Mouse (Mus musculus): ENCODE results near the gene Trip6. TPM values are rescaled to one million over a fixed set of nuclear protein-coding genes. Genes with fewer than 3 reads are reported as not detected.

Gene Trip6
- total RNA-seq, 1 experiment, result 22.7 TPM

DNA sequence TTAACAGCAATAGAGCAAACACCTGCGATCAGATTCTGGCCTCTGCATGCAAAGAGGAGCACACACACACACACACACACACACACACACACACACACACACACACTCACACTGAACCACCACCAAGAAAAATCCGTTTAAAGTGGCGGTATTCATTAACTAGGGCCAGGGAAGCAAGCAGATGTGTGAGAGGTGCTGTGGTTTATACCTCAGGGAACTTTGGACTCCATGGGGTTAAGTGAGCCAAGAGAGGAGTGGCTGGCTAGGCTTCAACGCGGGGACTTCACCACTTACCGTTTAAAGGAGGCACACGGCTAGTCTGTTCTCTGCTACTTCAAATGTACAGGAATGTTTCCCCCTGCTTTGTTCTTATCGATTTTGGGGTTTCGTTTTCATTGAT is 31.6 kb upstream of the Trip6 start:
- Histone ChIP-seq H3K9me3 (ENCODE audit: control insufficient read depth, insufficient read depth, low read depth, low read length) (no peaks in the 10 kb centered on the region), H3K27ac (ENCODE audit: insufficient read depth, low read depth, low read length, poor library complexity, severe bottlenecking) (no peak overlapping the region), H3K4me1 (ENCODE audit: control insufficient read depth in 2 of 2, insufficient read depth in 2 of 2, low read length in 2 of 2, poor library complexity in 1 of 2) (peaks cover 3 to 7% of the 10 kb centered on the region in 2 experiments; a peak in 3 of 4 replicates), H3K9ac (ENCODE audit: insufficient read depth, low read depth, low read length, poor library complexity, severe bottlenecking) (no peak overlapping the region), H3K4me3 (ENCODE audit: insufficient read depth in 1 of 2, low read depth in 1 of 2, low read length in 2 of 2, poor library complexity in 1 of 2, severe bottlenecking in 1 of 2) (no peak overlapping the region), H3K36me3 (ENCODE audit: control insufficient read depth, insufficient read depth, low read length, poor library complexity, severe bottlenecking) (no peaks in the 10 kb centered on the region)
- TF ChIP-seq ZC3H11A (IDR thresholded peaks at IDR 0.05; ENCODE audit: borderline replicate concordance, low read depth, low read length), result no peak
- no peak for TF ChIP-seq HCFC1 (IDR thresholded peaks at IDR 0.05; ENCODE audit: borderline replicate concordance, insufficient read depth, low read length)
- TF ChIP-seq CHD2 (IDR thresholded peaks at IDR 0.05; ENCODE audit: low read depth, low read length), result no peak
- TF ChIP-seq MAFK (IDR thresholded peaks at IDR 0.05; ENCODE audit: insufficient read depth, low read depth, low read length), result no peak
- no peak; the same call in 1 of the 2 replicates for TF ChIP-seq ZNF384 (IDR thresholded peaks at IDR 0.05; ENCODE audit: low read depth, low read length)
- in situ Hi-C loops (cut with MboI; ENCODE audit: low sequenced_read_pairs in 2 of 2, unreplicated experiment in 2 of 2), result no loop called here
- no peak for DNase-seq (ENCODE audit: low read depth, low spot score)

- no peaks in the 10 kb centered on the region for H3K36me3 ChIP-seq (ENCODE audit: control insufficient read depth, insufficient read depth, low read length, poor library complexity, severe bottlenecking)
- H3K9me3 ChIP-seq (ENCODE audit: control insufficient read depth, insufficient read depth, low read depth, low read length), result no peaks in the 10 kb centered on the region
- in situ Hi-C loops (cut with MboI; ENCODE audit: low sequenced_read_pairs in 2 of 2, unreplicated experiment in 2 of 2), result no loop called here
- no peak overlapping the region for H3K27ac ChIP-seq (ENCODE audit: insufficient read depth, low read depth, low read length, poor library complexity, severe bottlenecking)
- no peak overlapping the region for H3K9ac ChIP-seq (ENCODE audit: insufficient read depth, low read depth, low read length, poor library complexity, severe bottlenecking)
- no peak overlapping the region for H3K4me3 ChIP-seq (ENCODE audit: insufficient read depth in 1 of 2, low read depth in 1 of 2, low read length in 2 of 2, poor library complexity in 1 of 2, severe bottlenecking in 1 of 2)
- no peak for TF ChIP-seq MAFK (IDR thresholded peaks at IDR 0.05; ENCODE audit: insufficient read depth, low read depth, low read length)
- no peak for DNase-seq (ENCODE audit: low read depth, low spot score)
- H3K4me1 ChIP-seq (ENCODE audit: control insufficient read depth in 2 of 2, insufficient read depth in 2 of 2, low read length in 2 of 2, poor library complexity in 1 of 2), result peaks cover 3 to 17% of the 10 kb centered on the region in 2 experiments; a peak in 3 of 4 replicates
Observed at GRCm38 (mm10) chr5:137343869-137344268, 29.7 kb upstream of the Trip6 start.

GRCm38 (mm10) chr5:137343412-137343811 is 29.2 kb upstream of the Trip6 start:
- H3K9me3 ChIP-seq (ENCODE audit: control insufficient read depth, insufficient read depth, low read depth, low read length), result no peaks in the 10 kb centered on the region
- in situ Hi-C loops (cut with MboI; ENCODE audit: low sequenced_read_pairs in 2 of 2, unreplicated experiment in 2 of 2), result no loop called here
- H3K9ac ChIP-seq (ENCODE audit: insufficient read depth, low read depth, low read length, poor library complexity, severe bottlenecking), result no peak overlapping the region
- H3K4me1 ChIP-seq (ENCODE audit: control insufficient read depth in 2 of 2, insufficient read depth in 2 of 2, low read length in 2 of 2, poor library complexity in 1 of 2), result peaks cover 3 to 17% of the 10 kb centered on the region in 2 experiments; a peak in 3 of 4 replicates
- DNase-seq (ENCODE audit: low read depth, low spot score), result no peak
- no peak for TF ChIP-seq ZC3H11A (IDR thresholded peaks at IDR 0.05; ENCODE audit: borderline replicate concordance, low read depth, low read length)
- TF ChIP-seq ZNF384 (IDR thresholded peaks at IDR 0.05; ENCODE audit: low read depth, low read length), result no peak
- no peak for TF ChIP-seq CHD2 (IDR thresholded peaks at IDR 0.05; ENCODE audit: low read depth, low read length)
- H3K27ac ChIP-seq (ENCODE audit: insufficient read depth, low read depth, low read length, poor library complexity, severe bottlenecking), result no peak overlapping the region
- H3K4me3 ChIP-seq (ENCODE audit: insufficient read depth in 1 of 2, low read depth in 1 of 2, low read length in 2 of 2, poor library complexity in 1 of 2, severe bottlenecking in 1 of 2), result no peak overlapping the region
- H3K36me3 ChIP-seq (ENCODE audit: control insufficient read depth, insufficient read depth, low read length, poor library complexity, severe bottlenecking), result no peaks in the 10 kb centered on the region

GRCm38 (mm10) chr5:137342407-137343012 is 28.3 kb upstream of the Trip6 start:
- in situ Hi-C loops (cut with MboI; ENCODE audit: low sequenced_read_pairs in 2 of 2, unreplicated experiment in 2 of 2), result no loop called here
- no peak for DNase-seq (ENCODE audit: low read depth, low spot score)
- TF ChIP-seq ZNF384 (IDR thresholded peaks at IDR 0.05; ENCODE audit: low read depth, low read length) (no peak), HCFC1 (IDR thresholded peaks at IDR 0.05; ENCODE audit: borderline replicate concordance, insufficient read depth, low read length) (no peak), CHD2 (IDR thresholded peaks at IDR 0.05; ENCODE audit: low read depth, low read length) (no peak), MAFK (IDR thresholded peaks at IDR 0.05; ENCODE audit: insufficient read depth, low read depth, low read length) (no peak), ZC3H11A (IDR thresholded peaks at IDR 0.05; ENCODE audit: borderline replicate concordance, low read depth, low read length) (no peak)

GRCm38 (mm10) chr5:137340222-137340621 is 26.0 kb upstream of the Trip6 start:
- Histone ChIP-seq H3K27ac (ENCODE audit: insufficient read depth, low read depth, low read length, poor library complexity, severe bottlenecking) (no peak overlapping the region), H3K4me3 (ENCODE audit: insufficient read depth in 1 of 2, low read depth in 1 of 2, low read length in 2 of 2, poor library complexity in 1 of 2, severe bottlenecking in 1 of 2) (no peak overlapping the region), H3K36me3 (ENCODE audit: control insufficient read depth, insufficient read depth, low read length, poor library complexity, severe bottlenecking) (no peaks in the 10 kb centered on the region), H3K9ac (ENCODE audit: insufficient read depth, low read depth, low read length, poor library complexity, severe bottlenecking) (no peak overlapping the region), H3K9me3 (ENCODE audit: control insufficient read depth, insufficient read depth, low read depth, low read length) (no peaks in the 10 kb centered on the region), H3K4me1 (ENCODE audit: control insufficient read depth in 2 of 2, insufficient read depth in 2 of 2, low read length in 2 of 2, poor library complexity in 1 of 2) (peaks cover 5 to 23% of the 10 kb centered on the region in 2 experiments; a peak in 3 of 4 replicates)
- in situ Hi-C loops (cut with MboI; ENCODE audit: low sequenced_read_pairs in 2 of 2, unreplicated experiment in 2 of 2), result no loop called here
- TF ChIP-seq MAFK (IDR thresholded peaks at IDR 0.05; ENCODE audit: insufficient read depth, low read depth, low read length), result no peak
- no peak for TF ChIP-seq CHD2 (IDR thresholded peaks at IDR 0.05; ENCODE audit: low read depth, low read length)
- no peak for TF ChIP-seq ZC3H11A (IDR thresholded peaks at IDR 0.05; ENCODE audit: borderline replicate concordance, low read depth, low read length)
- no peak for TF ChIP-seq HCFC1 (IDR thresholded peaks at IDR 0.05; ENCODE audit: borderline replicate concordance, insufficient read depth, low read length)
- no peak for TF ChIP-seq ZNF384 (IDR thresholded peaks at IDR 0.05; ENCODE audit: low read depth, low read length)
- no peak for DNase-seq (ENCODE audit: low read depth, low spot score)

More at GRCm38 (mm10) chr5:137342407-137343012, 28.3 kb upstream of the Trip6 start:
- no peak overlapping the region for H3K27ac ChIP-seq (ENCODE audit: insufficient read depth, low read depth, low read length, poor library complexity, severe bottlenecking)
- peaks cover 2 to 19% of the 10 kb centered on the region in 2 experiments; a peak in 3 of 4 replicates for H3K4me1 ChIP-seq (ENCODE audit: control insufficient read depth in 2 of 2, insufficient read depth in 2 of 2, low read length in 2 of 2, poor library complexity in 1 of 2)
- no peaks in the 10 kb centered on the region for H3K9me3 ChIP-seq (ENCODE audit: control insufficient read depth, insufficient read depth, low read depth, low read length)
- H3K36me3 ChIP-seq (ENCODE audit: control insufficient read depth, insufficient read depth, low read length, poor library complexity, severe bottlenecking), result no peaks in the 10 kb centered on the region
- no peak overlapping the region for H3K4me3 ChIP-seq (ENCODE audit: insufficient read depth in 1 of 2, low read depth in 1 of 2, low read length in 2 of 2, poor library complexity in 1 of 2, severe bottlenecking in 1 of 2)
- H3K9ac ChIP-seq (ENCODE audit: insufficient read depth, low read depth, low read length, poor library complexity, severe bottlenecking), result no peak overlapping the region

Measured in ES-E14 (cell line).